Mouse (Mus musculus) testis, adult 2 months (tissue): Measurements from ENCODE around the gene Gm7257. TPM values are rescaled to one million over a fixed set of nuclear protein-coding genes. Genes with fewer than 3 reads are reported as not detected.

Experiments
- H3K27ac ChIP-seq: fragments of 200-500 bp; 2 replicates; pipeline ENCODE4 v1.5.1; 2012; ENCODE audit warnings: low read depth, low read length; ENCODE audit not compliant: control insufficient read depth, insufficient read depth
- H3K27me3 ChIP-seq: fragments of 200-500 bp; 2 replicates; pipeline ENCODE4 v1.6.1; 2012; ENCODE audit warnings: mild to moderate bottlenecking, low read length, moderate library complexity; ENCODE audit not compliant: control insufficient read depth, insufficient read depth
- H3K36me3 ChIP-seq: fragments of 200-500 bp; 2 replicates; pipeline ENCODE4 v1.6.1; 2012; ENCODE audit warnings: mild to moderate bottlenecking, low read length; ENCODE audit not compliant: control insufficient read depth, insufficient read depth
- H3K4me1 ChIP-seq: fragments of 200-500 bp; 2 replicates; pipeline ENCODE4 v1.6.1; 2012; ENCODE audit warnings: low read length; ENCODE audit not compliant: control insufficient read depth, insufficient read depth
- H3K4me3 ChIP-seq: fragments of 200-500 bp; 2 replicates; pipeline ENCODE4 v1.5.1; 2012; ENCODE audit warnings: low read depth, mild to moderate bottlenecking, low read length, moderate library complexity, mixed read lengths; ENCODE audit not compliant: control insufficient read depth
- CTCF ChIP-seq: fragments of 200-500 bp; IDR thresholded peaks from 2 replicates; pipeline ENCODE4 v1.5.1; 2012; ENCODE audit warnings: low read depth, mild to moderate bottlenecking, inconsistent platforms, low read length, moderate library complexity; ENCODE audit not compliant: control insufficient read depth, insufficient read depth, insufficient replicate concordance
- POLR2A ChIP-seq: fragments of 200-500 bp; IDR thresholded peaks from 2 replicates; pipeline ENCODE4 v1.6.1; 2012; ENCODE audit warnings: low read depth, mild to moderate bottlenecking, inconsistent platforms, low read length, moderate library complexity; ENCODE audit not compliant: control insufficient read depth
- polyA plus RNA-seq: library from polyadenylated mRNA; depleted of rRNA; stranded (reverse); fragments of >200 nt; gene quantifications from 2 replicates; pipeline ENCODE4 v1.2.3, GENCODE M21; 2012; rRNA removed

Gm7257 gene
- not detected in 2 replicates for polyA plus RNA-seq

GRCm38 (mm10) chr9:36431584-36431983, at the start of gene Gm7257:
Gene Gm7257 (plus strand): TSS chr9:36431884.
- no peak for TF ChIP-seq POLR2A
- no peak for TF ChIP-seq CTCF
- H3K4me1 ChIP-seq, result no peaks in the 10 kb centered on the region
- H3K27me3 ChIP-seq, result no peaks in the 10 kb centered on the region
- H3K36me3 ChIP-seq, result no peaks in the 10 kb centered on the region
- H3K27ac ChIP-seq, result no peak within 1 kb of the TSS
- H3K4me3 ChIP-seq, result no peak within 1 kb of the TSS

DNA sequence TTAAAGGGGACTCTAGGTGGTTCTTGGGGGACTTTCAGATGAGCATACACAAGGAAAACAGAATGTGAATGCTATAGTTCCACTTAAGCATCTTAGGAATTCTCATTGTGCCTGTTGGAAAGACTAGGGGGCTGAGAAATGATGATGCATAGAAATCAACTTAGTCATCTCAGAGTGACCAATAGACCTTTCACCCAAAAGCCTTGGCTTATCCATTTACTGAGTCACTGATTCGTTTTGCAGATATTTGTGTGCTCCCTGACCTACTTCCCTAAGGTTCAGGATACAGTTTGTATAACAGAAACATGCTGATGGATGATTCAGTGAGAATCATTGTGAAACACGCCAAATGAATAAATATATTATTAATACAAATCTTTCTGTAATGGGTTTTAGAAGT, 28.7 kb upstream of the Gm7257 start:
- no peaks in the 10 kb centered on the region for H3K27me3 ChIP-seq
- H3K36me3 ChIP-seq, result no peaks in the 10 kb centered on the region
- no peak for TF ChIP-seq CTCF
- TF ChIP-seq POLR2A, result no peak
- no peak overlapping the region for H3K27ac ChIP-seq
- no peaks in the 10 kb centered on the region for H3K4me1 ChIP-seq
- H3K4me3 ChIP-seq, result no peak overlapping the region

- Histone ChIP-seq H3K4me1 (no peaks in the 10 kb centered on the region), H3K27me3 (no peaks in the 10 kb centered on the region), H3K4me3 (no peak overlapping the region), H3K36me3 (no peaks in the 10 kb centered on the region), H3K27ac (no peak overlapping the region)
- TF ChIP-seq CTCF, result no peak
- no peak for TF ChIP-seq POLR2A
These were observed 3.5 kb downstream of the Gm7257 start for GRCm38 (mm10) chr9:36435051-36435764.

DNA sequence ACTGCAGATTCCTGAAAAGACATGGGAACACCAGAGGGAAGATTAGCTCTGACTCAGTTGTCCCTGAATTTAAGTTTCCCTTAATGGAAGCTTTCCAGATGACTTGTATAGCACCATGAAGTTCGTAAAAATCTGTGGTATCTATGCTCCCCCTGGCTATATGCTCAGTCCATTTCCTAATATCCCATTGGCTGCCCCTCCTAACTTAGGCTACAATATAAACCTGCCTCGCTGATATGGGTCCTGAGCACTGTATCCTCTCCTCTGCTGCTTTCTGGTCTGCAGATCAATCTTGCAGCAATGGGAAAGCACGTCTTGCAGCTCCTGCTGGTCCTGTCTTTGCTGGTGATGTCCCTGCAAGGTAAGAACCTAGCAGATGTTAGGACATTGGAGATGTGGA, 43.7 kb downstream of the Gm7257 start, which contains the start of gene Gm9513:
TSS of gene Gm9513 (plus strand) at position 301 of the 400 bp plus-strand sequence.
- no peaks in the 10 kb centered on the region for H3K4me1 ChIP-seq
- no peak within 1 kb of the TSS for H3K4me3 ChIP-seq
- H3K36me3 ChIP-seq, result no peaks in the 10 kb centered on the region
- no peaks in the 10 kb centered on the region for H3K27me3 ChIP-seq
- no peak within 1 kb of the TSS for H3K27ac ChIP-seq
- TF ChIP-seq POLR2A (no peak), CTCF (no peak)

Other genes with a start within 250 kb of the Gm7257 start
- gene Gm9513, start 43.8 kb downstream of the Gm7257 start, polyA plus RNA-seq, result not detected in 2 replicates
- not detected in 2 replicates for gene Gm5615, start 110.1 kb downstream of the Gm7257 start, polyA plus RNA-seq
- gene Gm17689, start 150.8 kb downstream of the Gm7257 start, polyA plus RNA-seq, result not detected in 2 replicates
- gene A630095E13Rik, start 211.5 kb downstream of the Gm7257 start, polyA plus RNA-seq, result 0.37 TPM in 1 of 2 replicates, not detected in the other